Mouse (Mus musculus): ENCODE data around the gene Fndc3b. TPM values are rescaled to one million over a fixed set of nuclear protein-coding genes. Genes with fewer than 3 reads are reported as not detected.
A peak's percentile ranks its signal among the peaks of the same experiment; 100 is the strongest.

Fndc3b gene
- total RNA-seq, 2 experiments from 2014 or later = 13.9 to 18.5 TPM

DNA sequence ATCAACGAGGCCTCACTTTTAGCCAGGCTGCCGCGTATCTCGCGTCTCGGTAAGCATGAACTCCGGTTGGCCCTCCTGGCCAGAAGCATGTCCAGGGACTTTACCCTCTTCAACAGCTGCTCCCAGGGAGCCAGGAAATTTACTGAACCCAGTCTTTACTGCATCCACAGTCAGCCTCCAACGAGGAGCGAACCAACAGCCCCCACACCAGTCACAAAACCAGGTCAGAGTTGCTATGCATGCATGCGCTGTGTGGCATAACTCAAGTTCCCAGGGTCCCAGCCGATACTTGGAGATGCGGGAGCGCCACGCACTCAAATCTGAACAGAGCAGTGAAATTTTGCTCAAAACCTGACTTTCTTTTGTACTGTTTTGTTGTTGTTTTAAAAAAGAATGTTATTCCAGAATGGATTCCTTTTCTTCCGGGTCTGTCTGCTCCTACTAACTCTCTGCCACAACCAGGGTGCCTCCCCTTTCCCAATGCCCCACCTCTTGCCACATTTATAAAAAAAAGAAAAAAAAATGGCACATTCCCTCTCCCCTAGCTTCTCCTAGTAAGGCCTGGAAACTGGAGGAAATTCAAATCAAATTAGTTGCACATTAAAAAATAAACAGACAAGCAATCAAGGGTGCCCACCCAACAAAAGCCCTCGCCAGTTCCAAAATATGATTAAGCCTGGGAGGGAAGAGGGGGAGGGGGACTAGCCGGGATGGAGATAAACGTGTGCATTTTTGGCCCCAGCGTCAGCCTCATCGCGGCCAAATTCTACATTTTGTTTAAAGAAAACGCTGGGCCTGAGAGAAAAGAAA lies 1.8 kb downstream of the Fndc3b start:
- no peak for DNase-seq (ENCODE audit: low spot score)

DNA sequence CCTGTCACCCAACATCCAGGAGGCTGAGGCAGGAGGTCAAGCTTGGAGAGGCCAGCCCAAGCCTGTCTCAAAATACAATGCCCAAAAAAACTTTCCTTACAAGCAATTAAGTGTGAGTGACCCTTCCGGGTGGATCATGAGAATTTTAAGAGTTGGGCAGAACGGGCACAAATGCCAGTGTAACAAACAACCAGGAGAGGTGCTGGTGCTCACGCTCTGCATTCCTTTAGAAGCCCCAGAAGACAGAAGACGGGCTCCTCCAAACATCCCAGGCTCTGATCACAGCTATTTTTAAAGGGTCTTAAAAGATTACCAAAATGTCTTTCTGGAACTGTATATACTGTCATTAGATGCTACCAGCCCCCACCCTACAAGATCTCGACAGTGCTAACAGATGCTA lies 2.5 kb downstream of the Fndc3b start:
- DNase-seq (ENCODE audit: low spot score) = no peak

DNA sequence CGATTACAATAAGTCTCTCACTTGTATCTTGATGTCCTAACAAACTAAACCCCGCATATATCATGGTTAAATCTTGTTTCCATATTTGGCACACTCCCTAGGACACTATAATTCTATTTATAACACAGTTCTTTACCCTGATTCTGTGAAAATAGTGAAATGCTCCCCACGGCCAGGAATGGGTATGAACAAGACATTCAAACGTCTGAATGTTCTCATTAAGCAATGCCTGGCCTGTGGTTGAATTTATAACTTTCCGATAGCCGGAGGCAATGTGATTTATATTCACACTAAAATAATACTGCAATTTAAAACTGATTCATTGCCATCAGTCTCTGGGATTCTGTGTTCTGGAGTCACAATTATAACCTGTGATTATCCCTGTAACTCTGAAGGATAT lies 5.3 kb downstream of the Fndc3b start:
- DNase-seq (ENCODE audit: low spot score) = no peak

DNA sequence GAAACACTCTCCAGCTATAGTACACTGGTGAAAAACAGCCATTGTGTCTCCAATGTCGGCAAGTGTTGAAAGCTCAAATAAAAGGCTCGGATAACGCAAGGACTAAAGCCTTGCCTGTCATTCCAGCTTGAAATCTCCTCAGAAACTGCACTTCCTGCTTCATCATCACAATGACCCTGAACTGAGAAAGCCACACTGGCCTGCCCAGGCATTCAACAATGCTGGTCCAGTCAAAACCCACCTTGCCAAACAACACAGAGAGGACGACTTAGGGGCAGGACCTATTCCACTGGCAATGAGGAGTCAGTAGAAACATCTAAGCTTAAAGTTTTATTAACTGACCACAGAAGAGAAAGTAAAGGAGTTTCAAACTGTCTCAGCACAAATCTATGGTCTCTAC lies 6.1 kb downstream of the Fndc3b start:
- no peak for DNase-seq (ENCODE audit: low spot score)

DNA sequence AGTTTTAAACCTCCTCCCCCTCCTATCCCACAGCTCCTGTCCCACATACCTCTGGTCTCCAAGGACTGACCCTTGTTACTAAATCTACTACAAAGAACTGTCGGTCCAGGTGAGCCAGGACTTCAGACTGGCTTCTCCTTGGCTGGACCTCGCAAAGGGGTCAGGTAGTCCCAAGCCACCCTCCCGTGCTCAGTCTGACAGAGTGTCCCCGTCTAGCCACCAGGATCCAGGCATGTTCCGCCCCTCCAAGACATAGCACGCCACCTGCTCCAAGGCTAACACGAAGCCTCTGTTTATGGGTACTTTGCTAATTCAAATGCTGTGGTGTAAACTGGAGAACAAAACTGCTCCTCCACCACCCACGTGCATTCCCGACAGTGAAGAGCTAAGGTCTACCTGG lies 6.5 kb downstream of the Fndc3b start:
- no peak for DNase-seq (ENCODE audit: low spot score)

DNA sequence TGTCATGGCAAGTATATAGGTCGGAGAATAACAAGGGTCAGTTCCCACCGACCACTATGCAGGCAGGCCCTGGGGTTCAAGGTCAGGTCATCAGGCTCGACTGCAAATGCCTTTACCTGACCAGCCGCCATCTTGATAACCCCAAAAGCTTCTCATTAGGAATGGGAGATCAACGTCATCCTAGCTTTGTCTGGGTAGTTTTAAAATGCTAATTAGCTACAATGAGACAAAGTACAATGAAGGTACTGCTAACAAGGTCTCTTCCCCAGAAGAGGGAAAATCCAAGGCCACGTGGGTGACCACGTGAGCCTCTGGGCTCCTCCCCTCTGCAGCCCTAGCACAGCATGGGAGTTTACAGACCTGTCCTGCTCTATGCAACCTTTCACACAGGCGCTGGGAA lies 7.6 kb downstream of the Fndc3b start:
- no peak for DNase-seq (ENCODE audit: low spot score)

DNA sequence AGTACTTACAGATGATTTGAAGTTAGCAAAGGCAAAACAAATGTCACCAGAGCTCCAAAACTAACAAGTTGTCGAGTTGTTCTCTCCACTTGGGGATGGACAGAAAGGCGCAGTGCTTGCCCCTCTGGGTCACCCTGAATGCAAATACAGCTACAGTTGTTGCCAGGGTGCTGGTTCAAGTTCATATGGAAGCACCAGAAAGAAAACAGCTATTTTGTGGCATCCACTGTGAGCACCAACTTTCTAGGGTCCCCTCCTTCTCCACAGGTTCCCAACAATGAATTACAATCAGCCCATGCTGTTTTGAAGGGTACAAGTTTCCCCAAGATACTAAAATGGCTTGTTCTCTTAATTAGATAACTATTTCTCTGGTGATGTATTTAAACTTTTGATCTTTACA lies 8.0 kb downstream of the Fndc3b start:
- no peak for DNase-seq (ENCODE audit: low spot score)

DNA sequence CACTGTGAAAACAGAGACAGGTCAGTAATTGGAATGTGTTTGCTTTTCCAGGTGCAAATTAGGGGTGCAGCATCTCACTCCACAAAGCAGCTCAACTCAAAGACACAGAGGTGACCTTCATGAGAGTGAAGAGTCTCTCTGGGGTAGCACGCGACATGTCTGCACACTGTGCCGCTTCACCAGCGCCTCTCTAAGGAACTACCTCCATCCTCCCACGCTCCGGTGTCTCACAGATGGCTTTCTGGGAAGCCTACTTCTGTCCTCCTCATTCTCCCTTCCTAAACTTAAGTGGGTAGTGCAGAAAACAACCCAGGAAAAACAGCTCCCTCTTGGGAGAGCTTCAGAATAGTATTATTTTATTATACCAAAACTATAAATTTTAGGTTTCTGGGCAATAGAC lies 12.4 kb downstream of the Fndc3b start:
- no peak for DNase-seq (ENCODE audit: low spot score)

DNA sequence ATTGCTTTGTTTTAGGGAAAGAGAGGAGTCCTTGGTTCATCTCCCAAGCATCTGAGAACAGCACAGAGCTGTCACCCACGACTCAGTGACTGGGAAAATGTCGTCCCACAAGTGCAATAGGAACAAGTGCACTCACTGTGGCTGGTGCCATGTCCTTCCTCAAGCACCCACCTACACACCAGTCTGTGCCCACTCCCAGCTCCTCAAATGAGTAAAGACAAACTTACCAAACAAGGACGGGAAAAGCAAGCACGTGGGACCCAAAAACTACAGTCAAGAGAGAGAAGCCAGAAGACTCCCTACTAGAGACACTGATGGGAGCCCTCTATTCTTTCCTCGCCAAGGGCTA lies 14.7 kb downstream of the Fndc3b start:
- DNase-seq (ENCODE audit: low spot score) = no peak

DNA sequence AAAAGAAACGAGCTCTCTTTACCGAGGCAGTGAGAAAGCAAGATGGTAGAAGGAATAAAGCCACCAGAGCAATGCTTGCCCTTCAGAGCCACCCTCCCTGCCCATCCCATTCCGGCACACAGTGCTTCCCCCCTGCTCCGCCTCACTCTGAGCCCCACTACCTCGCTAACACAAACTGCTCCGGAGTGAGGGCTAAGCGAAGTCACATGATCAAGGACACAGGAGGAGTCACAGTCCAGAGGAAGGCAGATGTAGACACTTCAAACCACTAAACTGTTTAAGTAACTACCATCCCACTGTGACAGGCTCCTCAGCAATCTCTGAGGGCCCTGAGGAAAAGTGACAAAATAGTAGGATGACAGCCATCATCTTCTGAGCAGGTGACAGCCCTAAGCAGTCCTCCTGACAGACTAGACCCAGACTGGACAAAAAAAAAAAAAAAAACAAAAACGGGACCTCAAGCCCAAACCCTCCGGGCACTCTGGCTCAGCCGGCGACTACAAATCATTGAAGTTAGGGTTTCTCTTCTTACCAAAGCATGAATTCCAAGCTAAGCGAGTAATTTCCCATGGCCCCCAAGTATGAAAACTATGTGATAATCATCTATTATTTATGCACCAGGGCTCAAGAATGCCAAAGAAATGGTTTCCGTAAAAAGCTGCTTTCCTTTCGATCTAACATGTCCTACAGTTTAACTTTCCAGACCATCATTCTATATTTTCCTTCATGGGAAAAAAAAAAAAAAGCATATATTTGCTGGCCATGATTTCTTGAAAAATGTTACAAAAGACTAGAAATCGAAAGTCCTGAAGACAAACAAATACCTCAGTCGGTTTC lies 15.3 kb downstream of the Fndc3b start:
- DNase-seq (ENCODE audit: low spot score) = no peak

DNA sequence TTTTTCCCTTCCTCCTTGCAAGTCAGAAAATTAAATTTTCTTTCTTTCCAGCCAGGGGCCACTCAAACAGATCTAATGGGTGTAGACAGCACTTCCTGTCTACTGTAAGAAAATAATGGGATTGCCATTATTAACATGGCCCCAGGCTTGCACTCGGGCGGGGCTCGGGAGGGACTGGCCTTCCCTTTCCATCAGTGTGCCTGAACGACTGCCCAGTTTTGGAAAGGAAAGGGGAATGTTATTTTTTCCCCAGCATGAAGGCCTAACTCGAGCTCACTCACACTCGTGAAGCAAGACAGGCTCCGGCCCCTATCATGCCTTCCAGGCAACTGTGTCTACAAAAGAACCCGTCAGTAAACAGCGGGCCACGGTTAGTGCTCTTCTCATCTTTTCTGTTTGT lies 16.5 kb downstream of the Fndc3b start:
- no peak for DNase-seq (ENCODE audit: low spot score)

DNA sequence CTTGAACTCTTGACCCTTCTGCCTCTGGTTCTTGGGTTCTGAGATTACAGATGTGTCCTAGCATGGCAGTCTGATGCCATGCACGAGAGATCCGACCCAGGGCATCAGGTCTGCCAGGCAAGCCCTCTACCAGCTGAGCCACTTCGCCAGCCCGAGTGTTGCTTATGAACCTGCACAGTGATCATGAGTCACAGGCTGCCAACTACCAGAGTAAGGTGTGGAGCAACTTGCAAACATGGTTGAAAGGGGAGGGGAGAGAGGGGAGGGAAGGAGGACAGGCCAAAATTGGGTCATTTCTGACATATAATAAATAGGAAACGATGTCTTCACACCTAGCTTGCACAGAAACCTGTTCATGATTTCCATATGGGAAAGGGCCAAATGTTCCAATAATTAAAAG lies 17.0 kb downstream of the Fndc3b start:
- DNase-seq (ENCODE audit: low spot score) = no peak

DNA sequence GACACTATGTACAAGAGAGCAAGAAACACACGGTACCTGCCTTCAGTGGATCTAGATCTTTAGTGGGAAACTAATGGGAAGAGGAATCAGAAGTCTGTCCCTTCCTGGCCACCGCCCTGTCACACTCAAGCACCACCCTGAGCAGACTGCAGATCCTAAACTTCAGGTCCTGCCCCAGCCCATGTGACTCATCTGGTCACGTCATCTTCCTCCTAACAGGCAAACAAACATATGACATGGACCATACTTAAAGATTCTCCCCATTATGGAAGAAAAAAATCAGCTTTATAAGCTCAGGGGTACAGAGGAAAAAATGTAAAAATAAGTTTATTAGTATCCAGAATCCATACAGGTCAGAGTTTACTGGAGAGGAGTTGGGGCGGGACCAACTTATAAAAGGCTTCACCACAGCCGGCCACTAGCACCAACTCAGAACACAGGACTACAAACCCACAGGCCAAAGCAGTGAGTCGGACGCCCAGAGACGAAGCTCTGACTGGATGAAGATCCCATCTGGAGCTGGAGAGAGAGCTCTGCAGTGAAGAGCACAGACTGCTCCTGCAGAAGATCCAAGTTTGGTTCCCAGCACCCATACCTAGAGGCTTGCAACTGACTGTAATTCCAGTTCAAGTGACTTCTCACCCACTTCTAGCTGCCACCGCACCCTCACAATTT lies 19.5 kb downstream of the Fndc3b start:
- no peak for DNase-seq (ENCODE audit: low spot score)

DNA sequence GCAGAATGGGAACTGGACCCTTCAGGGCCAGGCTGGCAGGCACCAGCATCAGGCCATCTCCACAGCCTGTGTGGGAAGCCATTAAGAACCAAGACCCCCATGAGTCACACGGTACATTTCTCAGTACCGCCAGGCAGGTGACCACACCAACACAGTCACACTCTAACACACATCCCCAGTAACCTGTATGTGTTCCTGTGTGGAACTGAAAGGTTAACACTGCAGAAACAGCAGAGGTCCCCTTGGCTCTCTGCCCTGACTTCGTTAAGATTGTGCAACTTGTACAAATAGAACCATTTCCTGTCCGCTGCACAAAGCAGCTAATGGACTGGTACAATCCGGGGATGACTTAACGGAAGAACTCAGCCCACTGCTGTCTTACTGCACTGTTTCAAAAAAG lies 21.1 kb downstream of the Fndc3b start:
- peak; percentile 82 for DNase-seq (ENCODE audit: low spot score)

DNA sequence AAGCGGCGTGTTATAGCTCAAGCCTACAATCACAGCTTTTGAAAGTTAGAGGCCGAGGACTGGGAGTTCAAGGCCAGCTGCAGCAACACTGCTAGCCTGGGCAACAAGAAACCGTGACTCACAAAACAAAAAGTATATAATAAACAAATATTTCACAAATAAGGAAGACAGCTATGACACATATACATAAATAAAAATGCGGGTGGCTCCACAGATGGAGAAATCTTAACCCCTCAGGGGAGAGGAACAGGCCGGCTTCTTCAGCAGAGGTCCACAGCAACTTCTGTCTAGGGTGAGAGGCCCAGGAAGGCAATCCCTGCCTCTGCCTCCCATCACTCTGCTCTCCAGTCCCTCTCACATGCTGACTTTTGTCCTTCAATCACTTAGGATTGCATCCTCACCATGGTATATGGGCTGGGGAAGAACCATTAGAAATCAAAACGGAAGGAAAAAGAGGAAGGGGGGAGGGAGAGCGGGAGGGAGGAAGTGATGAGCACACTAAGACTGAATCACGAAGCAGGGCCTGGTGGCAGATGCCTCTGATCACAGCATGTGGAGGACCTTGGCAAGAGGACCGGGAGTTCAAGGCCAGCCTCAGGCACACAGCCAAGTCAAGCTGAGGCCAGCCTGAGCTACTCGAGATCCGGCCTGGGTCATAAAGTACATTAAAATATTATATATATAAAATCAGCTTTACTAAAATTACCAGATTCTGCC lies 21.8 kb downstream of the Fndc3b start:
- peak; percentile 45 for DNase-seq (ENCODE audit: low spot score)

DNA sequence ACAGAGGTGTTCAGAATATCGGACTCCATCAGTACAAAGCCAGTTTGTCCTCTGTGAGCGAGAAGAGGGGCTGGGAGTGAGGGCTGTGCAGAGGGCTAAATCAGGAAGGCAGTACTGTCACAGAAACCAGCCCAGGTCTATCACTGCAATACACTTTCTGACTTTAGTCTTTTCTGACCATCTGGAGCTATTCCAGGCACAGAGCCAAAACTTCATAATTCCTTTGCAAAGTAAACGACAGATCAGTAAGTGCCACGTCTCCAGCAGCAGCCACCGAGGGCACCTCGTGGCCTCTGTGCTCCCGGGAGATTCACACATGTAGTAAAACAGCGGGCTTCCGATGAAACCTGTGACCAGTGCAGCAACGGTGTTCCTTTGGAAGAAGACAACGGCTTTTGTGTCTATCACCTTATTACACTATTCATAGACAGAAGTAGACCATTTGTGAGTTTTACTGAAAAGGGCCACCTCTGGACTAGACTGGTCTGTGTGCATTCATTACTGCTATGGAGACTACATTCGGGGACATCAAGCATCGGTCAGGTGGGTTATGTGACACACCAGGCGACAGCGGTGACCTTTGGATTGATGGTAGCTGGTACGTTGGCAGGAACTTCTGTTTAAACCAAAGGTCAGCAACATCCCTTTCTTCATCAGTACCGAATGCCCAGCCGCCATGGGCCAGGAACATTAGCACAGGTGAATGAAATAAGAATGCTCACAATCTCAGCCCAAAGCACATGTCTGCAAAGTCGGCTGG lies 24.2 kb downstream of the Fndc3b start:
- DNase-seq (ENCODE audit: low spot score) = no peak

DNA sequence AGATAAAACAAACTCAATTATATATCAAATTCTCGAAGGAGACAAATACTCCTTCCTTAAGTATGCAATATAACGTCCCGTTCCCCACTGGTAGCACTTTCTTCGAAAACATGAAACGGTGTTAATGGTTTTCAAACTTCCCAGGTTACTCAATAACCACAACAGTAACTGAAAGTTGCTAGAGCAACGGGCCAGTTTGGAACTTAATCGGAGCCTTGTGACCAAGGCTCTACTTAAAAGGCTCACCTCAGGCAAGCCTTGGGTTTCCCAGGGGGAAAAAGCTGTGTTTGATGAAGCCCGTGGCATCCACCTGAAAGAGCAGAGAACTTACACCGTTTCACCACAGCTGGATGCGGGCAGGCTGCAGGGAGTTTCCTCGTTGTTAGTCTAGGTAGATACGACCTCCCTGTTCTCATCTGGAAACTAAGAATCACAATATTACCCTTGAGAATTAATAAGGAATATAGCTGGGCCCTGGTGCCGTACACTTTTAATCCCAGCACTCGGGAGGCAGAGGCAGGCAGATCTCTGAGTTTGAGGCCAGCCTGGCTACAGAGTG lies 25.4 kb downstream of the Fndc3b start:
- DNase-seq (ENCODE audit: low spot score) = no peak

DNA sequence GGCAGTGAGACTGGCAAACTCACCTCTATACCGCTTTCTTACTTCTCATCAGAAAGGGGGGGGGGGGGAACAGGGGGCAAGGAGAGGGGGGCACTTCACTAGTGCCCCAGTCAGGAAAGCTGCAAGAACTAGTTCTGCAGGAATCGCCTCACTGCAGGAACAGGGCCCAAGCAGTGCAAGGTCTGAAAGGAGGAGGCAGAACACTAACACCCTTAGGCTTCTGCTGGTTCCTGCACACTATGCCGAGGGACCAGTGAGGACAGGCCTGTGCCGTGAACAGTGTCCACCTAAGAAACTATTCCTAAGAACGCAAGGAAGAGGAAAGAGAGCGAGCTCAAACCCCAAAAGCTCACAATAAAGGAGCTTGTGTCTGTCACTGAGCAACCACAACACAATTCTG lies 26.0 kb downstream of the Fndc3b start:
- DNase-seq (ENCODE audit: low spot score) = no peak

DNA sequence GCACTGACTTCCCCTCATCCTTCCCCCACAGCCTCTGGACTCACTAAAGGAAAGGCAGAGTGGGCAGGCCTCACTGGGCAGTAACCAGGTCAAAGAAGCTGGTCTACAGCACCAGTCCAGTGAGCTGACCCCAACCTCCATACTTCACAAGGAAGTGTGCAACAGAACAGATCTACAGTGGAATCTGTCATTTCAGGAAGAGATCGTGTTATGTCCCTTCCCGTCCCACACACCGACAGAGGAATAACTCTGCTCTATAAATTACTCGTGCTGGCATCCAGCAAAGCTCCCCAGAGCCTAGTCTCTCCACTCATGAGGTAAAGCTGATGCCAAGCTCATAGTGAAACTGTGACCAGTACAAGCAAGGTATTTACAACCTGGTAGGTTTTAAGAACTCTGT lies 27.7 kb downstream of the Fndc3b start:
- no peak for DNase-seq (ENCODE audit: low spot score)

DNA sequence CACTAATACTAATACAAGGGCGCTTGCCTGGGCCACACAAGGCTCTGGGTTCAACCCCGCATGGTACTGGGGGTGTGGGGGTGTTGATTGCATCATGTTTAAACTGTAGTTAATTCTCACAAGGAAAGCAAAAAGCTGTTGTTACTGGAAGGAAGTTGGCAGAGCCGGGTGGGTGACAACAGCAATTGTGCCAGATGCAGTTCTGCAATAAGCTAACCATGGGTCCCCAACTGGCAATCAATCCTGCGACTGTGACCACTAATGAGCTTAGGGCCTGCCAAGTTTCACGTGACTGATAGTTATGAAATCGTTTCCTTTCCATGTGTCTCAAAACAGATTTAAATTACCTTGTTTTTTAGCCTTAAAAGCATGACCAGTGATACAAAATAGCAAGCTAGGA lies 33.5 kb downstream of the Fndc3b start:
- peak; percentile 44 for DNase-seq (ENCODE audit: low spot score)

DNA sequence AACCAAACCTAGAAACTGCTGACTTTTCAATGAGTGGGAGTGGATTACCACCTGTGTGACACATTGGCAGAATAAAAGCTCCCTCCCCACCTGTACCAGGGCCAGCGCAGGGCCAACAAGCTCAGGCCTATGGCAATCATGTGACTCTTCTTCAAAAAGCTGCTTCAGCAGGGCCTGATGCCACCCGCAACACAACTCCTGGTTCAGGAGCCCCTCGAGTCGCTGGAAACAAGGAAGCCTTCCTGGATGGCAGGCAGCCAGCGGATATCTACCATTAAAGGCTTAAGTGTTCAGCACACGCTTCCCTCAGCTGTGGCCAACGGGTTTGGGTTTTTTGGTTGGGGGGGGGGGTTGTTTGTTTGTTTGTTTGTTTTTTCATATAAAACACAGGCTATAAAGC lies 37.4 kb downstream of the Fndc3b start:
- DNase-seq (ENCODE audit: low spot score) = no peak
